Mouse (Mus musculus): ENCODE measurements at regions not wholly inside any gene's neighbourhood (a gene's known extent, or its start where the extent isn't known, plus 50 kb on each side); places are given as distances from the start of the nearest gene placed in this dataset.

- TF ChIP-seq CTCF (IDR thresholded peaks at IDR 0.05; ENCODE audit: extremely low read depth, insufficient read depth, low read length), result no peak
- no peak for TF ChIP-seq POLR2A (IDR thresholded peaks at IDR 0.05; ENCODE audit: extremely low read depth, insufficient read depth, low read length)
- Histone ChIP-seq H3K27ac (ENCODE audit: insufficient read depth, low read length) (no peak overlapping the region), H3K4me3 (ENCODE audit: insufficient read depth, low read length) (no peak overlapping the region), H3K4me1 (ENCODE audit: control insufficient read depth, insufficient read depth, low read length) (peaks cover 19% of the 10 kb centered on the region)
Measured at GRCm38 (mm10) chr13:107844085-107844484, 200.2 kb upstream of the Smim15 start.

GRCm38 (mm10) chr13:107838126-107838715 lies 206.0 kb upstream of the Smim15 start:
- H3K4me1 ChIP-seq (ENCODE audit: control insufficient read depth, insufficient read depth, low read length), result peaks cover 8% of the 10 kb centered on the region
- no peak for TF ChIP-seq POLR2A (IDR thresholded peaks at IDR 0.05; ENCODE audit: extremely low read depth, insufficient read depth, low read length)
- no peak for TF ChIP-seq CTCF (IDR thresholded peaks at IDR 0.05; ENCODE audit: extremely low read depth, insufficient read depth, low read length)
- H3K27ac ChIP-seq (ENCODE audit: insufficient read depth, low read length), result no peak overlapping the region

GRCm38 (mm10) chr13:107837206-107837952 lies 206.9 kb upstream of the Smim15 start:
- H3K4me3 ChIP-seq (ENCODE audit: insufficient read depth, low read length), result no peak overlapping the region
- no peak overlapping the region for H3K27ac ChIP-seq (ENCODE audit: insufficient read depth, low read length)
- TF ChIP-seq CTCF (IDR thresholded peaks at IDR 0.05; ENCODE audit: extremely low read depth, insufficient read depth, low read length) (no peak), POLR2A (IDR thresholded peaks at IDR 0.05; ENCODE audit: extremely low read depth, insufficient read depth, low read length) (no peak)
- H3K4me1 ChIP-seq (ENCODE audit: control insufficient read depth, insufficient read depth, low read length), result peaks cover 8% of the 10 kb centered on the region

More at GRCm38 (mm10) chr13:107838126-107838715, 206.0 kb upstream of the Smim15 start:
- no peak overlapping the region for H3K4me3 ChIP-seq (ENCODE audit: insufficient read depth, low read length)

- TF ChIP-seq CTCF (IDR thresholded peaks at IDR 0.05; ENCODE audit: extremely low read depth, insufficient read depth, low read length) (no peak), POLR2A (IDR thresholded peaks at IDR 0.05; ENCODE audit: extremely low read depth, insufficient read depth, low read length) (no peak)
- Histone ChIP-seq H3K4me1 (ENCODE audit: control insufficient read depth, insufficient read depth, low read length) (peaks cover 10% of the 10 kb centered on the region), H3K4me3 (ENCODE audit: insufficient read depth, low read length) (no peak overlapping the region), H3K27ac (ENCODE audit: insufficient read depth, low read length) (no peak overlapping the region)
Measured at GRCm38 (mm10) chr13:107835756-107836385, 208.4 kb upstream of the Smim15 start.

- TF ChIP-seq CTCF (IDR thresholded peaks at IDR 0.05; ENCODE audit: extremely low read depth, insufficient read depth, low read length) (peak; percentile 25; the same call in 1 of the 2 replicates), POLR2A (IDR thresholded peaks at IDR 0.05; ENCODE audit: extremely low read depth, insufficient read depth, low read length) (no peak)
- Histone ChIP-seq H3K4me1 (ENCODE audit: control insufficient read depth, insufficient read depth, low read length) (peaks cover 1% of the 10 kb centered on the region; the same call in 1 of the 2 replicates), H3K4me3 (ENCODE audit: insufficient read depth, low read length) (no peak overlapping the region), H3K27ac (ENCODE audit: insufficient read depth, low read length) (no peak overlapping the region)
Measured at GRCm38 (mm10) chr13:107831997-107832396, 212.2 kb upstream of the Smim15 start.

GRCm38 (mm10) chr13:107831221-107831681 lies 213.0 kb upstream of the Smim15 start:
- Histone ChIP-seq H3K4me1 (ENCODE audit: control insufficient read depth, insufficient read depth, low read length) (peaks cover 1% of the 10 kb centered on the region; the same call in 1 of the 2 replicates), H3K4me3 (ENCODE audit: insufficient read depth, low read length) (peak overlapping the region; percentile 35), H3K27ac (ENCODE audit: insufficient read depth, low read length) (no peak overlapping the region)
- TF ChIP-seq POLR2A (IDR thresholded peaks at IDR 0.05; ENCODE audit: extremely low read depth, insufficient read depth, low read length) (no peak), CTCF (IDR thresholded peaks at IDR 0.05; ENCODE audit: extremely low read depth, insufficient read depth, low read length) (no peak)

- Histone ChIP-seq H3K4me1 (ENCODE audit: control insufficient read depth, insufficient read depth, low read length) (peaks cover 1% of the 10 kb centered on the region; the same call in 1 of the 2 replicates), H3K4me3 (ENCODE audit: insufficient read depth, low read length) (no peak overlapping the region), H3K27ac (ENCODE audit: insufficient read depth, low read length) (no peak overlapping the region)
- TF ChIP-seq POLR2A (IDR thresholded peaks at IDR 0.05; ENCODE audit: extremely low read depth, insufficient read depth, low read length) (no peak), CTCF (IDR thresholded peaks at IDR 0.05; ENCODE audit: extremely low read depth, insufficient read depth, low read length) (no peak)
Measured at GRCm38 (mm10) chr13:107830281-107830680, 214.0 kb upstream of the Smim15 start.

GRCm38 (mm10) chr13:107829861-107830260 lies 214.4 kb upstream of the Smim15 start:
- peaks cover 1% of the 10 kb centered on the region; the same call in 1 of the 2 replicates for H3K4me1 ChIP-seq (ENCODE audit: control insufficient read depth, insufficient read depth, low read length)
- H3K4me3 ChIP-seq (ENCODE audit: insufficient read depth, low read length), result no peak overlapping the region
- no peak overlapping the region for H3K27ac ChIP-seq (ENCODE audit: insufficient read depth, low read length)
- TF ChIP-seq POLR2A (IDR thresholded peaks at IDR 0.05; ENCODE audit: extremely low read depth, insufficient read depth, low read length), result no peak
- TF ChIP-seq CTCF (IDR thresholded peaks at IDR 0.05; ENCODE audit: extremely low read depth, insufficient read depth, low read length), result no peak

GRCm38 (mm10) chr13:107825636-107826035 lies 218.6 kb upstream of the Smim15 start:
- no peak overlapping the region for H3K27ac ChIP-seq (ENCODE audit: insufficient read depth, low read length)
- H3K4me1 ChIP-seq (ENCODE audit: control insufficient read depth, insufficient read depth, low read length), result peaks cover 2% of the 10 kb centered on the region; the same call in 1 of the 2 replicates
- no peak overlapping the region for H3K4me3 ChIP-seq (ENCODE audit: insufficient read depth, low read length)
- no peak for TF ChIP-seq POLR2A (IDR thresholded peaks at IDR 0.05; ENCODE audit: extremely low read depth, insufficient read depth, low read length)
- no peak for TF ChIP-seq CTCF (IDR thresholded peaks at IDR 0.05; ENCODE audit: extremely low read depth, insufficient read depth, low read length)

Measured in cortical plate, adult 2 months (tissue).